Mouse (Mus musculus): ENCODE results near the gene Gm17324. TPM values are rescaled to one million over a fixed set of nuclear protein-coding genes. Genes with fewer than 3 reads are reported as not detected.
A peak's percentile ranks its signal among the peaks of the same experiment; 100 is the strongest.

Gene Gm17324
- polyA plus RNA-seq, 1 experiment from 2014 or later = 0.43 TPM

DNA sequence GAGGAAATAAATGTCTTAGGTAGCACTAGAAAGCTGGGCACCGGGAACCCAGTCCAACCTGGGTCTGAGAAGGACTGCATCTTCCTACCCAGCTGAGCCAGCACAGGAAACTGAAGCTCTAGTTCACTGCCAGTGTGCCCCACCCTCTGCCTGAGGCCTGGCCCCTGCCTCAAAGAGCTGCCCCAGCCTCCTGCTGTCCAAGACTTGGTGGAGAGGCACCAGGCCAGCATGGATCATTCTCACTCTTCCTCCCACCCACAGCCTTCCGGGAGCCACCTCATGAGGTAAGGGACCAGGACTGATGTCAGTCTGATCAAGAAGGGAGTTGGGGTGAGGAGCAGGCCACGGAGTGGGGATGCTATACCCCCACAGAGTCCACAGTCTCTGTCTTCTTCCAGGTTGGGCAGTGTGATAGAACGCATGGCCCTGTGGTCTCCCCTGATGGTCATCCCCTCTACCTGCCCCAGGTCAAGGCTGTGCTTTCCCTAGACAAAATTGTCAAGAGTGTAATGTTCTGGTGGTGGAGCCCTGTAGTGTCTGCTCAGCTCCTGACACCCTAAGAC is 19.6 kb downstream of the Gm17324 start:
- H3K4me2 ChIP-seq = no peak overlapping the region
- no peak overlapping the region for H3K27ac ChIP-seq
- H3K4me3 ChIP-seq = no peak overlapping the region
- WGBS = 74% methylated on average over 4 of the region's 4 CpGs
- no peaks in the 10 kb centered on the region for H3K9me3 ChIP-seq (replicated peaks)
- no peak for ATAC-seq (replicated peaks; ENCODE audit: insufficient number of reproducible peaks, insufficient read depth, low FRiP score, low read depth)
- no peaks in the 10 kb centered on the region for H3K36me3 ChIP-seq
- H3K4me1 ChIP-seq (replicated peaks) = peaks cover 6% of the 10 kb centered on the region; the same call in 1 of the 2 replicates
- no peaks in the 10 kb centered on the region for H3K27me3 ChIP-seq
- no peak overlapping the region for H3K9ac ChIP-seq

DNA sequence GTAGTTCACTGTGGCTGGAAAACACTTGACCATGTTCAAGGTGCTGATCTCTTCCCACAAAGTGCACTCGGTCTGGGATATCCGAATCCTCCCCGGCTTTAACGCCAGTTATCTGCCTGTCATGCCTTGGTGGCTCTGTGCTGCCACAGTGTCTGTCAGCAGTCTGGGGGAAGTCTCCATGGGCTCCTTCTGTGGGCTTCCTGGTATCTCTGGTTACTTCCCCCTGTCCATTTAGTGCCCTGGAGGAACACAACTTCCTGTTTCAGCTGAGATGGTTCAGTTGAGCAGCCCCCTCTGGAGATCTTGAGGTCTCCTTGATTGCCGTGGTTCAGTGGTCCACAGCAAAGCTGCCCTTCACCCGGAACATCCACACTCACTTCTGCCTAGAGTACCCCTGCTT is 20.4 kb downstream of the Gm17324 start:
- peak overlapping the region; percentile 81; the same call in 1 of the 2 replicates for H3K4me2 ChIP-seq
- no peaks in the 10 kb centered on the region for H3K9me3 ChIP-seq (replicated peaks)
- H3K4me1 ChIP-seq (replicated peaks) = peaks cover 6% of the 10 kb centered on the region; the same call in 1 of the 2 replicates
- 57% methylated on average over 6 of the region's 6 CpGs for WGBS
- no peak overlapping the region for H3K27ac ChIP-seq
- no peaks in the 10 kb centered on the region for H3K27me3 ChIP-seq
- H3K4me3 ChIP-seq = no peak overlapping the region
- no peak for ATAC-seq (replicated peaks; ENCODE audit: insufficient number of reproducible peaks, insufficient read depth, low FRiP score, low read depth)
- H3K9ac ChIP-seq = no peak overlapping the region
- H3K36me3 ChIP-seq = no peaks in the 10 kb centered on the region

DNA sequence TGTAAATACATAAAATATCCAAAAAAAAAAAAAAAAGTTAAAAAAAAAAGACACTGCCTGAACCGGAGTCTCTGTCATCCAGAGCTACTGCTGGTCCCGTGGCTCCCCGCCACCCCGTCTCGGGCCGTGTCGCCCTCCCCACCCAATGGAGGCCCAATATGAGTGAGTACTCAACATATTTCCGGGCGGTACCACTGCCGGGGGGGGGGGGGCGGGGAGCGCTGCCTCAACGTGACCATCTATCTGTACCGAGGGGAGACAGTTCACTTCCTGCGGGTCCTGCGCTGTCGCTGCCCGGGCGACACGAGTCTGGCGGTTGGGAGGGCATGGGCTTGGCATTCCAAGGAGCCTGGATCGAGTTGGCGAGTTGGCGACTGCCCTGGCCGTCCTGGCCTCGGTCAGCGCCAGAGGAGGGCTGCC is 21.2 kb downstream of the Gm17324 start:
- 17% methylated on average over 27 of the region's 27 CpGs for WGBS
- H3K27me3 ChIP-seq = no peaks in the 10 kb centered on the region
- H3K27ac ChIP-seq = no peak overlapping the region
- H3K4me2 ChIP-seq = peak overlapping the region; percentile 81
- peaks cover 6% of the 10 kb centered on the region; the same call in 1 of the 2 replicates for H3K4me1 ChIP-seq (replicated peaks)
- 0 out of 2 replicates have a peak, but pooled peaks have one; percentile 43 for ATAC-seq (replicated peaks; ENCODE audit: insufficient number of reproducible peaks, insufficient read depth, low FRiP score, low read depth)
- H3K9ac ChIP-seq = peak overlapping the region; percentile 40
- H3K9me3 ChIP-seq (replicated peaks) = no peaks in the 10 kb centered on the region
- H3K4me3 ChIP-seq = peak overlapping the region; percentile 47
- H3K36me3 ChIP-seq = no peaks in the 10 kb centered on the region

DNA sequence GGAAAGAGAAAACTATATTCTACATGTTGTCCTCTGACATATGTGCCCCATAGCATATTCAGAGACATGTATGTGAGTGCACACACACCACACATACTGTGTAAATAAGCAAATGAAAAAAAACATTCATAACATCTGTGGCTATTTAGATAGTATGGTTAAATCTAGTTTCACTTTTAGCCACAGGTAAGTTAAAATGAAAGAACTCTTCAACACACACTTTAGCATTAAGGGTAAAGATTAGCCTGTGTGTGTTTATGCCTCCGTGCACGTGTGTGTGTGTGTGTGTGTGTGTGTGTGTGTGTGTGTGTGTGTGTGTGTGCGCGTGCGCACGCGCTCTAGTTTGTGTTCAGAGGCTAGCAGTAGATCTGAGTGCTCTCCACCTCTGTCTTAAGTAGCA is 47.0 kb downstream of the Gm17324 start:
- ATAC-seq (replicated peaks; ENCODE audit: insufficient number of reproducible peaks, insufficient read depth, low FRiP score, low read depth) = no peak
- Histone ChIP-seq H3K4me3 (no peak overlapping the region), H3K9me3 (replicated peaks) (no peaks in the 10 kb centered on the region), H3K27me3 (peaks cover 20% of the 10 kb centered on the region), H3K9ac (no peak overlapping the region), H3K36me3 (no peaks in the 10 kb centered on the region), H3K4me2 (no peak overlapping the region), H3K4me1 (replicated peaks) (no peaks in the 10 kb centered on the region), H3K27ac (no peak overlapping the region)
- 89% methylated on average over 7 of the region's 7 CpGs for WGBS

DNA sequence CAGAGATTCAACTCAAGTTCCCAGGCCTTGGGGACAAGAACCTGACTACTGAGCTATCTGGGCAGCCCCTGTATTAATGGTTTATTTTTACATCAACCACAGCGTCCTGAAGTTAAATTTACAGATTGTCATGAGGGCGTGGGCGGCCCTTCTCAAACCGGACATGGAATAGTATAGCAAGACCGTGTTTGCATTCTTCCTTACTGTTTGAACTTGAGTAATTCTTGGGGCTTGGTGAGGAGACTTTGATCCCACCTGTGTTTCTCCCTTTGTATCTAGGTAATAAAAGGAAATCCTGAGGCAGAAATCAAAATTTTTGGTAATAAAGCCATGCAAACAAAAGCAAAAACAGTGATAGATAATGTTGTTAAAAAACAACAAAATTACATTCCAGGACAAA is 48.0 kb downstream of the Gm17324 start:
- Histone ChIP-seq H3K36me3 (no peaks in the 10 kb centered on the region), H3K9ac (no peak overlapping the region), H3K4me2 (no peak overlapping the region), H3K27ac (no peak overlapping the region), H3K4me1 (replicated peaks) (peaks cover 7% of the 10 kb centered on the region), H3K27me3 (peaks cover 30% of the 10 kb centered on the region), H3K9me3 (replicated peaks) (no peaks in the 10 kb centered on the region), H3K4me3 (no peak overlapping the region)
- no peak for ATAC-seq (replicated peaks; ENCODE audit: insufficient number of reproducible peaks, insufficient read depth, low FRiP score, low read depth)
- 71% methylated on average over 5 of the region's 5 CpGs for WGBS

Small RNA genes within 50 kb of the gene (microRNA-seq; reads per million reads assigned to microRNA genes)
- not detected for gene Gm26377

Other genes starting within 250 kb of the Gm17324 start
- gene Gsta1, start 218.1 kb downstream of the Gm17324 start, polyA plus RNA-seq (2015; fragmentation: Nextera tagmentation; extraction: Ambion mirVana) = not detected in 2 replicates
- gene Gm3776, start 191.7 kb downstream of the Gm17324 start, polyA plus RNA-seq (2015; fragmentation: Nextera tagmentation; extraction: Ambion mirVana) = not detected in 2 replicates
- gene Gm10639, start 158.9 kb downstream of the Gm17324 start, polyA plus RNA-seq (2015; fragmentation: Nextera tagmentation; extraction: Ambion mirVana) = not detected in 2 replicates
- gene Omt2a, start 134.0 kb downstream of the Gm17324 start, polyA plus RNA-seq (2015; fragmentation: Nextera tagmentation; extraction: Ambion mirVana) = not detected in 2 replicates
- not detected in 2 replicates for gene Omt2b, start 121.2 kb downstream of the Gm17324 start, polyA plus RNA-seq (2015; fragmentation: Nextera tagmentation; extraction: Ambion mirVana)
- 0.63 TPM in 1 of 2 replicates, not detected in the other for gene Gsta2, start 93.0 kb downstream of the Gm17324 start, polyA plus RNA-seq (2015; fragmentation: Nextera tagmentation; extraction: Ambion mirVana)
- not detected in 2 replicates for gene Dppa5a, start 80.6 kb downstream of the Gm17324 start, polyA plus RNA-seq (2015; fragmentation: Nextera tagmentation; extraction: Ambion mirVana)
- gene Ooep, start 70.1 kb downstream of the Gm17324 start, polyA plus RNA-seq (2015; fragmentation: Nextera tagmentation; extraction: Ambion mirVana) = 0.36 and 0.53 TPM in 2 replicates
- 0.09 TPM in 1 of 2 replicates, not detected in the other for gene Ddx43, start 53.0 kb downstream of the Gm17324 start, polyA plus RNA-seq (2015; fragmentation: Nextera tagmentation; extraction: Ambion mirVana)
- 0.97 and 1.4 TPM in 2 replicates for gene Cgas, start 5.5 kb downstream of the Gm17324 start, polyA plus RNA-seq (2015; fragmentation: Nextera tagmentation; extraction: Ambion mirVana)
- gene Mto1, start 578 bp downstream of the Gm17324 start, polyA plus RNA-seq (2015; fragmentation: Nextera tagmentation; extraction: Ambion mirVana) = 26.2 and 27.7 TPM in 2 replicates
- gene Eef1a1, start 40.4 kb upstream of the Gm17324 start, polyA plus RNA-seq (2015; fragmentation: Nextera tagmentation; extraction: Ambion mirVana) = 2,802 and 3,192 TPM in 2 replicates
- gene Slc17a5, start 139.3 kb upstream of the Gm17324 start, polyA plus RNA-seq (2015; fragmentation: Nextera tagmentation; extraction: Ambion mirVana) = 8.5 and 9.8 TPM in 2 replicates
- 3.9 and 4.3 TPM in 2 replicates for gene Cd109, start 166.8 kb upstream of the Gm17324 start, polyA plus RNA-seq (2015; fragmentation: Nextera tagmentation; extraction: Ambion mirVana)

Data from heart, embryonic 15.5 days (tissue).